Mouse (Mus musculus) erythroblast, embryonic 14.5 days (primary cell): ENCODE results near the gene Spag6.

ENCODE experiments used
- GATA1 ChIP-seq: IDR thresholded peaks from 2 replicates; pipeline ENCODE4 v1.6.1; 2012; ENCODE audit warnings: low read length, inconsistent platforms, mixed read lengths
- TAL1 ChIP-seq: IDR thresholded peaks from 3 replicates; pipeline ENCODE4 v1.6.1; 2012; ENCODE audit warnings: low read length, inconsistent platforms, mixed read lengths

GRCm38 (mm10) chr2:18675681-18676456 lies 18.0 kb upstream of the Spag6 start:
- no peak for TF ChIP-seq TAL1
- TF ChIP-seq GATA1, result no peak
